Comparison of ENCODE assay signal across 8 mouse cellular contexts in genomic region chr9:88858566-88859492, GRCm38 (mm10). TPM values are rescaled to one million over a fixed set of nuclear protein-coding genes. Genes with fewer than 3 reads are reported as not detected.
DNase-seq lines count a peak whose midpoint lies in the region; ATAC-seq lines count a peak whose summit lies in the region.

No protein-coding gene starts in this region.

- peak; percentile 92 to 96 for DNase-seq in adrenal gland, adult (ENCODE audit: inconsistent age in 2 of 2, low spot score in 1 of 2)
- DNase-seq in embryo, embryonic 10 days (ENCODE audit: low spot score) = peak; percentile 90
- peak; percentile 79 for DNase-seq in gastrocnemius, postnatal 10 days
- DNase-seq in induced T-regulatory cell, adult 2 months (ENCODE audit: low read depth) = peak; percentile 85
- peak; percentile 58 to 90 for DNase-seq in left cerebral cortex, adult 8-10 months (ENCODE audit: low spot score in 2 of 2)
- peak; percentile 89 for DNase-seq in right cerebral cortex, adult 18-20 months
- DNase-seq in urinary bladder, adult 2 months (ENCODE audit: low spot score) = peak; percentile 68

- peak; percentile 94 for ATAC-seq in megakaryocyte, adult 5-6 weeks (ENCODE audit: poor library complexity, severe bottlenecking)

RNA-seq across cellular contexts. Expression of gene Trim43c, which starts 19.9 kb away (rescaled TPM):
- not detected for total RNA-seq in gastrocnemius, postnatal 10 days (2021)
- under 1 TPM in 1 of 4 experiments, not detected in 3; 0.32 TPM for total RNA-seq in left cerebral cortex, adult 8-10 months (2022)
- total RNA-seq in megakaryocyte, adult 5-6 weeks (2015) = not detected in 2 replicates
- total RNA-seq in megakaryocyte, adult 5-6 weeks (2017) = not detected in 2 replicates
- not detected in 2 replicates for polyA plus RNA-seq in urinary bladder, adult 2 months (2012; rRNA removed)

Comparison
In these comparisons a context has a peak if more than half of its experiments do, and no peak if none do; other contexts are left out.
1. Peak in every context shown above with its lines: DNase-seq and ATAC-seq.